Mouse (Mus musculus): ENCODE measurements at regions not wholly inside any gene's neighbourhood (a gene's known extent, or its start where the extent isn't known, plus 50 kb on each side); places are given as distances from the start of the nearest gene placed in this dataset.

DNA sequence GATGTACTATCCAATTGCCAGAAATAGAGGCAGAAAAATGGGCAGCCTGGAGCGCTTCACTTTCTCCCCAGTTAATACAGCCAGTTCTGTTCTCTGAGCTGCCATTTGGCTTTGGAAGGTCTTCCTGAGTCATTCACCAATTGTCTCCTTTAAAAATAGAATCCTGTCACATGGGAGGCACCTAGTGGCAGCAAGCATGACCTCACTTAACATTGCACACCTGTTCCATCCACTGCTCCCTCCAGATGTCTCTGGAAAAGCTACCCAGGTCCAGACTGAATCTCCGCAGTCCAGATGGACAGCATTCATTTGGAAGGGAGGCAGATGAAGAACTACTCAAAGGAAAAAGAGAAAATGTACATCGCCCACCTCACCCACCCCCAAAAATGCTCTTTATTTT is 73.9 kb upstream of the Spag17 start:
- Histone ChIP-seq H3K36me3 (replicated peaks; ENCODE audit: control insufficient read depth, insufficient read depth, low read length) (no peaks in the 10 kb centered on the region), H3K27me3 (ENCODE audit: control insufficient read depth, insufficient read depth, low read length) (no peaks in the 10 kb centered on the region), H3K4me1 (ENCODE audit: control insufficient read depth, insufficient read depth) (0 out of 2 replicates have a peak, but pooled peaks cover 6% of the 10 kb centered on the region), H3K9me3 (replicated peaks; ENCODE audit: control insufficient read depth, low read length) (no peaks in the 10 kb centered on the region), H3K4me2 (ENCODE audit: low read depth, low read length) (no peak overlapping the region), H3K9ac (replicated peaks; ENCODE audit: low read depth, low read length) (no peak overlapping the region), H3K4me3 (ENCODE audit: low read depth, low read length) (no peak overlapping the region), H3K27ac (ENCODE audit: low read depth) (no peak overlapping the region)
- whole genome bisulfite sequencing = 78% methylated on average over 3 of the region's 3 CpGs
- ATAC-seq (ENCODE audit: insufficient read depth, low read depth) (no peak), DNase-seq (ENCODE audit: low spot score) (no peak)
- no peak for TF ChIP-seq EP300 (IDR thresholded peaks at IDR 0.05; ENCODE audit: low read depth)
- TF ChIP-seq CTCF (IDR thresholded peaks at IDR 0.05; ENCODE audit: low read depth) = no peak

DNA sequence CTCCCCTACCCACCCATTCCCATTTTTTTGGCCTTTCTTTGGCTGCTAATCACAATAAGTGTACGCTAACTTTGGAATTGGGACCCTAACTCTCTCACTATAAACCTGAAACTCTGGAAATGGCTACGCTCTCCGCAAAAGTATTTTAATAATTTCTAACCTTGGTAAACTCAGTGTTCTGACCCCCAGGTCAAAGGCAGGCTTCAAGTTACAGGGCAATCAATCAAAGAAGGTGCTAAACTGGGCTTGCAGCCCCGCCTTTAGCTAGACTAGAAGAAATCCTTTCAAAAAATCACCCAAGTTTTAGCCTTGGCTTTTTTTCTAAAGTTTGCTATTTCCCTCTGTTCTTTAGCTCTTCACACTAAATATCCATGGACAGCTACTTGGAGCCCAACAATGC is 72.4 kb upstream of the Spag17 start:
- ATAC-seq (ENCODE audit: insufficient read depth, low read depth) = no peak
- no peak overlapping the region for H3K4me2 ChIP-seq (ENCODE audit: low read depth, low read length)
- DNase-seq (ENCODE audit: low spot score) = no peak
- H3K36me3 ChIP-seq (replicated peaks; ENCODE audit: control insufficient read depth, insufficient read depth, low read length) = no peaks in the 10 kb centered on the region
- no peak overlapping the region for H3K4me3 ChIP-seq (ENCODE audit: low read depth, low read length)
- H3K27ac ChIP-seq (ENCODE audit: low read depth) = no peak overlapping the region
- no peak overlapping the region for H3K9ac ChIP-seq (replicated peaks; ENCODE audit: low read depth, low read length)
- H3K9me3 ChIP-seq (replicated peaks; ENCODE audit: control insufficient read depth, low read length) = no peaks in the 10 kb centered on the region
- H3K4me1 ChIP-seq (ENCODE audit: control insufficient read depth, insufficient read depth) = 0 out of 2 replicates have a peak, but pooled peaks cover 6% of the 10 kb centered on the region
- WGBS = 77% methylated on average over 4 of the region's 4 CpGs
- H3K27me3 ChIP-seq (ENCODE audit: control insufficient read depth, insufficient read depth, low read length) = no peaks in the 10 kb centered on the region
- TF ChIP-seq CTCF (IDR thresholded peaks at IDR 0.05; ENCODE audit: low read depth) (no peak), EP300 (IDR thresholded peaks at IDR 0.05; ENCODE audit: low read depth) (no peak)

DNA sequence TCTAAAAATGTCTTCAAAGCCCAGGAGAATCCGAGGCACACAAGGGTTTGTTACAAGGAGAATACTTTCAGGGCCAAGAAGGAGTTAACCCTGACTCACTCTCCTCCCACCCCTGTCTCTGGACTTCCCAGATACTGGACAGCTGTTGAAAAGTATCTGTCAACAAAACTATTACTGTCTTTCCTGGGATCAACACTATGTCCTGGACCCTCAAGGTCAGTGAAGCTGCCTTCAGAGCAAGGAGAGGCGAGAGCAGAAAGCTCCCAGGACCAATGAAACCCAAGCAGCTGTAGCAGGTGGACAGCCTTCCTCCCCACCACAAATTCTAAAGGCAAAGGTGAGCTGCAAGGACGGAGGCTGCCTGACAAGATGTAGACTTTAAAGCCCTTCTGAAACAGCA is 70.1 kb upstream of the Spag17 start:
- 18% methylated on average over 3 of the region's 3 CpGs for WGBS

DNA sequence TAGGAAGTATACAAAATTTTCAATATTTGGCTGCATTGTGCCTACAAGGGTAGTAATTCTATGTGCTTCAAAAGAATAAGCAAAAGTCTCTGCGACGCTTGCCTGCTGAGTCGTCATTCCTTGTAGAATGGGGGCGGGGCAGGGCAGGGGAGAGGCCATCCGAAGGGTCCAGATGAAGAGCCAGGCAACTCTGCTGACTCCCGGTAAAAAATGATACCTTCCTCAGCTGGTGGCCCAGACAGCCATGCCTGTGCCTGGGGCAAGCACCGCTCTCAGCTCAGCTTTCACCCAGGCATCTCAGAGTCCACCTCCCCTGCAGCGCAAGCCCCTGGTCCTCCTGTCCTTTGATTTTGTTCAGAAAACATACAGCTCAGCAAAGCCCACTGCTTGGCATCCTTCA is 67.2 kb upstream of the Spag17 start:
- Histone ChIP-seq H3K27ac (ENCODE audit: low read depth) (no peak overlapping the region), H3K4me3 (ENCODE audit: low read depth, low read length) (no peak overlapping the region), H3K4me2 (ENCODE audit: low read depth, low read length) (no peak overlapping the region), H3K9me3 (replicated peaks; ENCODE audit: control insufficient read depth, low read length) (no peaks in the 10 kb centered on the region), H3K27me3 (ENCODE audit: control insufficient read depth, insufficient read depth, low read length) (no peaks in the 10 kb centered on the region), H3K4me1 (ENCODE audit: control insufficient read depth, insufficient read depth) (0 out of 2 replicates have a peak, but pooled peaks cover 3% of the 10 kb centered on the region), H3K9ac (replicated peaks; ENCODE audit: low read depth, low read length) (no peak overlapping the region), H3K36me3 (replicated peaks; ENCODE audit: control insufficient read depth, insufficient read depth, low read length) (no peaks in the 10 kb centered on the region)
- ATAC-seq (ENCODE audit: insufficient read depth, low read depth) (no peak), DNase-seq (ENCODE audit: low spot score) (no peak)
- 58% methylated on average over 8 of the region's 8 CpGs for whole genome bisulfite sequencing
- TF ChIP-seq CTCF (IDR thresholded peaks at IDR 0.05; ENCODE audit: low read depth) (no peak), EP300 (IDR thresholded peaks at IDR 0.05; ENCODE audit: low read depth) (no peak)

More for the DNA sequence above, 70.1 kb upstream of the Spag17 start:
- Histone ChIP-seq H3K27ac (ENCODE audit: low read depth) (no peak overlapping the region), H3K9ac (replicated peaks; ENCODE audit: low read depth, low read length) (no peak overlapping the region), H3K36me3 (replicated peaks; ENCODE audit: control insufficient read depth, insufficient read depth, low read length) (no peaks in the 10 kb centered on the region), H3K27me3 (ENCODE audit: control insufficient read depth, insufficient read depth, low read length) (no peaks in the 10 kb centered on the region), H3K4me3 (ENCODE audit: low read depth, low read length) (no peak overlapping the region), H3K9me3 (replicated peaks; ENCODE audit: control insufficient read depth, low read length) (no peaks in the 10 kb centered on the region), H3K4me2 (ENCODE audit: low read depth, low read length) (no peak overlapping the region), H3K4me1 (ENCODE audit: control insufficient read depth, insufficient read depth) (0 out of 2 replicates have a peak, but pooled peaks cover 6% of the 10 kb centered on the region)
- ATAC-seq (ENCODE audit: insufficient read depth, low read depth) (peak; percentile 57; the same call in 1 of the 2 replicates), DNase-seq (ENCODE audit: low spot score) (peak; percentile 9)
- TF ChIP-seq EP300 (IDR thresholded peaks at IDR 0.05; ENCODE audit: low read depth) = no peak
- TF ChIP-seq CTCF (IDR thresholded peaks at IDR 0.05; ENCODE audit: low read depth) = no peak

DNA sequence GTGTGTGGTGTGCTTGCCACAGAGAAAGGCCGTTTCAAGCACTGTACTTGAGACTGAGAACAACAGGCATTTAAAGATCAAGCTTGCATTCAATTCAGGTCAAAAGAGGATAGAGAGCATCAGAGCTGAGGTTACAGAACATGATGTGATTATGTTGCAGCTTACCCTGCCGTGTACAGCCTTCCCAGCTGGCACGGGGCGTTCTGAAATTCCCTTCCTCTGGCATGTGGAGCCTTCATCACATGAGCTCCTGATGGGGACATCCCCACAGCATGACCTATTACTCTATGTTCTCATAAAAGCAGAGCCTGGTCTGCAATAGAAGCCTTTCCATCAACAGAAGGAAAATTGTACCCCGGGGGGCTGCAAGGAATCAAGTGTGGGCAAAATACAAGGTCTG is 62.5 kb upstream of the Spag17 start:
- ATAC-seq (ENCODE audit: insufficient read depth, low read depth) (peak; percentile 91), DNase-seq (ENCODE audit: low spot score) (peak; percentile 57)
- TF ChIP-seq CTCF (IDR thresholded peaks at IDR 0.05; ENCODE audit: low read depth) (no peak), EP300 (IDR thresholded peaks at IDR 0.05; ENCODE audit: low read depth) (peak; percentile 55; the same call in 1 of the 2 replicates)
- no peaks in the 10 kb centered on the region for H3K27me3 ChIP-seq (ENCODE audit: control insufficient read depth, insufficient read depth, low read length)
- H3K4me1 ChIP-seq (ENCODE audit: control insufficient read depth, insufficient read depth) = 0 out of 2 replicates have a peak, but pooled peaks cover 5% of the 10 kb centered on the region
- H3K27ac ChIP-seq (ENCODE audit: low read depth) = peak overlapping the region; percentile 55; the same call in 1 of the 2 replicates
- WGBS = 48% methylated on average over 5 of the region's 5 CpGs
- H3K4me2 ChIP-seq (ENCODE audit: low read depth, low read length) = no peak overlapping the region
- no peaks in the 10 kb centered on the region for H3K36me3 ChIP-seq (replicated peaks; ENCODE audit: control insufficient read depth, insufficient read depth, low read length)
- H3K9ac ChIP-seq (replicated peaks; ENCODE audit: low read depth, low read length) = no peak overlapping the region
- no peak overlapping the region for H3K4me3 ChIP-seq (ENCODE audit: low read depth, low read length)
- H3K9me3 ChIP-seq (replicated peaks; ENCODE audit: control insufficient read depth, low read length) = no peaks in the 10 kb centered on the region

DNA sequence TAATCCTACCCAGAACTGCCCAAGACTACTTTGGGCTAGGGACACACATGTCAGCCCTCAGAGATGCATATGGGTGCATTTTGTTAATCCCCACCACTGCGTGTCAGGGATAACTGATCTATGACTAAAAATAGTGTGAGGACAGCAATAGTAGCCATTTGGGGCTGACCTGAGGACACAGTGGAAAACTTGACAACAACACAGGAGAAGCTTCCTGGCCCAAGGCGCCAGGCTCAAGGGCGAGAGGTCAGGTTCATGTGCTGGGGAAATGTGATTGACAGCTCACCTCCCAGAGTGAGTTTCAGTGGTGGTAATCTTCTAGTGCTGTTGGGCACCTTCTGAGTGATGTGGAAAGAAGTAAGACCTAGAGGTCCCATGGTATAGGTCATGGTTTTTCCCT is 62.0 kb upstream of the Spag17 start:
- no peak overlapping the region for H3K4me2 ChIP-seq (ENCODE audit: low read depth, low read length)
- no peak for TF ChIP-seq CTCF (IDR thresholded peaks at IDR 0.05; ENCODE audit: low read depth)
- no peak for TF ChIP-seq EP300 (IDR thresholded peaks at IDR 0.05; ENCODE audit: low read depth)
- H3K9ac ChIP-seq (replicated peaks; ENCODE audit: low read depth, low read length) = no peak overlapping the region
- no peaks in the 10 kb centered on the region for H3K9me3 ChIP-seq (replicated peaks; ENCODE audit: control insufficient read depth, low read length)
- H3K27ac ChIP-seq (ENCODE audit: low read depth) = peak overlapping the region; percentile 55; the same call in 1 of the 2 replicates
- no peak for DNase-seq (ENCODE audit: low spot score)
- no peaks in the 10 kb centered on the region for H3K36me3 ChIP-seq (replicated peaks; ENCODE audit: control insufficient read depth, insufficient read depth, low read length)
- ATAC-seq (ENCODE audit: insufficient read depth, low read depth) = 0 out of 2 replicates have a peak, but pooled peaks have one; percentile 34
- H3K27me3 ChIP-seq (ENCODE audit: control insufficient read depth, insufficient read depth, low read length) = no peaks in the 10 kb centered on the region
- no peak overlapping the region for H3K4me3 ChIP-seq (ENCODE audit: low read depth, low read length)
- 0 out of 2 replicates have a peak, but pooled peaks cover 5% of the 10 kb centered on the region for H3K4me1 ChIP-seq (ENCODE audit: control insufficient read depth, insufficient read depth)
- 56% methylated on average over 3 of the region's 3 CpGs for WGBS

Data from heart, postnatal 0 days (tissue).